ENCODE assay signal across 9 mouse cellular contexts in genomic region chr7:25859962-25860870, GRCm38 (mm10). TPM values are rescaled to one million over a fixed set of nuclear protein-coding genes. Genes with fewer than 3 reads are reported as not detected.
DNase-seq lines count a peak whose midpoint lies in the region; ATAC-seq and TF ChIP-seq lines count a peak whose summit lies in the region.
"Had no signal": no experiment of that assay in that cellular context is flagged by ENCODE, and none has a peak within 500 bp of the region (broad histone marks: within the 10 kb centered on the region; RNA-seq: fewer than 3 reads in every experiment).

No protein-coding gene starts in this region.

- no peak for TF ChIP-seq POLR2A in brain, embryonic 14.5 days (IDR thresholded peaks at IDR 0.05; ENCODE audit: borderline replicate concordance, extremely low read depth, insufficient read depth, insufficient read length, poor library complexity, severe bottlenecking)

- peak; percentile 6; the same call in 1 of the 2 replicates for TF ChIP-seq CTCF in gastrocnemius, adult 2 months (IDR thresholded peaks at IDR 0.05)
- peak; percentile 29; the same call in 1 of the 2 replicates for TF ChIP-seq CTCF in brain, embryonic 14.5 days (IDR thresholded peaks at IDR 0.05; ENCODE audit: borderline replicate concordance, extremely low read depth, insufficient read depth, insufficient read length)

- no peak for DNase-seq in gastrocnemius, adult 2 months
- DNase-seq in gastrocnemius, adult 18-20 months (ENCODE audit: low spot score), result no peak
- DNase-seq in brain, embryonic 14.5 days (ENCODE audit: low read depth), result peak; percentile 49
- peak; percentile 11 for DNase-seq in heart, postnatal 4 days
- DNase-seq in retina, postnatal 1 day, result peak; percentile 45
- DNase-seq in right cerebral cortex, adult 2 months (ENCODE audit: low spot score in 2 of 2), result no peak
- no peak for DNase-seq in left cerebral cortex, postnatal 25 days (ENCODE audit: low spot score in 2 of 2)
- DNase-seq: liver, embryonic 13.5 days had no signal

- 17% methylated on average over 9 of the region's 9 CpGs for WGBS in limb, embryonic 12.5 days

- H3K27ac ChIP-seq in gastrocnemius, adult 2 months, result no peak overlapping the region
- no peak overlapping the region for H3K27ac ChIP-seq in limb, embryonic 12.5 days
- H3K27ac ChIP-seq: liver, embryonic 13.5 days had no signal

- no peaks in the 10 kb centered on the region for H3K27me3 ChIP-seq in limb, embryonic 12.5 days
- H3K27me3 ChIP-seq: liver, embryonic 13.5 days had no signal

- H3K9me3 ChIP-seq in limb, embryonic 12.5 days, result no peaks in the 10 kb centered on the region
- H3K9me3 ChIP-seq: liver, embryonic 13.5 days had no signal

- 0 out of 2 replicates have a peak, but pooled peaks cover 6% of the 10 kb centered on the region for H3K4me1 ChIP-seq in limb, embryonic 12.5 days (replicated peaks)
- H3K4me1 ChIP-seq: liver, embryonic 13.5 days had no signal

- H3K4me2 ChIP-seq in limb, embryonic 12.5 days, result peak overlapping the region; percentile 57
- H3K4me2 ChIP-seq: liver, embryonic 13.5 days had no signal

- ATAC-seq in limb, embryonic 12.5 days (ENCODE audit: insufficient number of reproducible peaks, insufficient read depth, low FRiP score, low TSS enrichment, low read depth), result peak; percentile 65; the same call in 1 of the 2 replicates

- H3K36me3 ChIP-seq in limb, embryonic 12.5 days, result no peaks in the 10 kb centered on the region
- H3K36me3 ChIP-seq: liver, embryonic 13.5 days had no signal

- H3K4me3 ChIP-seq in gastrocnemius, adult 2 months, result no peak overlapping the region
- peak overlapping the region; percentile 32 for H3K4me3 ChIP-seq in limb, embryonic 12.5 days (replicated peaks)
- H3K4me3 ChIP-seq: liver, embryonic 13.5 days had no signal

- peak overlapping the region; percentile 37; the same call in 1 of the 2 replicates for H3K9ac ChIP-seq in limb, embryonic 12.5 days (replicated peaks)
- H3K9ac ChIP-seq: liver, embryonic 13.5 days had no signal

- intact Hi-C loops in gastrocnemius, adult 2 months (cut with DNase I), result no loop called here
- intact Hi-C loops in left cerebral cortex, postnatal 25 days (cut with DNase I), result loop anchor here (10.0 kb wide), 1 partner anchor 1265 kb away; no protein-coding TSS in a partner anchor

RNA-seq across cellular contexts. Expression of gene Cyp2b10, which starts 37.2 kb away (rescaled TPM):
- total RNA-seq in gastrocnemius, adult 2 months (2021), result not detected
- total RNA-seq in gastrocnemius, adult 18-20 months (2021), result not detected
- polyA plus RNA-seq in brain, embryonic 14.5 days (2012; rRNA removed), result not detected in 2 replicates
- total RNA-seq in heart, postnatal 4 days (2021), result under 1 TPM; 0.31 to 0.45 TPM
- polyA plus RNA-seq in limb, embryonic 12.5 days (2016; fragmentation: Nextera tagmentation; extraction: Ambion mirVana), result not detected in 2 replicates
- total RNA-seq in left cerebral cortex, postnatal 25 days (2021), result under 1 TPM; 0.23 to 0.48 TPM

RNA-seq across cellular contexts. Expression of gene Cyp2s1, which starts 43.5 kb away (rescaled TPM):
- total RNA-seq in gastrocnemius, adult 2 months (2021), result under 1 TPM; 0.10 to 0.56 TPM
- under 1 TPM; 0.16 to 0.28 TPM for total RNA-seq in gastrocnemius, adult 18-20 months (2021)
- polyA plus RNA-seq in brain, embryonic 14.5 days (2012; rRNA removed), result 1.7 and 2.0 TPM in 2 replicates
- 1 to 10 TPM; 7.5 to 8.7 TPM for total RNA-seq in heart, postnatal 4 days (2021)
- 1.2 and 2.1 TPM in 2 replicates for polyA plus RNA-seq in limb, embryonic 12.5 days (2016; fragmentation: Nextera tagmentation; extraction: Ambion mirVana)
- 1 to 10 TPM; 1.6 to 4.9 TPM for total RNA-seq in left cerebral cortex, postnatal 25 days (2021)

Comparison
In these comparisons a context has a peak if more than half of its experiments do, and no peak if none do; other contexts are left out.
1. DNase-seq: peak in brain, embryonic 14.5 days (single experiment), heart, postnatal 4 days (single experiment) and retina, postnatal 1 day (single experiment); none in gastrocnemius, adult 2 months (single experiment), gastrocnemius, adult 18-20 months (single experiment), right cerebral cortex, adult 2 months (0 of 2) and left cerebral cortex, postnatal 25 days (0 of 2).